Mouse (Mus musculus) ovary, postnatal 14 days (tissue): Measurements from ENCODE around the gene Lactb.

Experiments used
- DNase-seq: peaks from one replicate; pipeline ENCODE4 v3.0.0; 2022; ENCODE audit warnings: low spot score

Gene Lactb

DNA sequence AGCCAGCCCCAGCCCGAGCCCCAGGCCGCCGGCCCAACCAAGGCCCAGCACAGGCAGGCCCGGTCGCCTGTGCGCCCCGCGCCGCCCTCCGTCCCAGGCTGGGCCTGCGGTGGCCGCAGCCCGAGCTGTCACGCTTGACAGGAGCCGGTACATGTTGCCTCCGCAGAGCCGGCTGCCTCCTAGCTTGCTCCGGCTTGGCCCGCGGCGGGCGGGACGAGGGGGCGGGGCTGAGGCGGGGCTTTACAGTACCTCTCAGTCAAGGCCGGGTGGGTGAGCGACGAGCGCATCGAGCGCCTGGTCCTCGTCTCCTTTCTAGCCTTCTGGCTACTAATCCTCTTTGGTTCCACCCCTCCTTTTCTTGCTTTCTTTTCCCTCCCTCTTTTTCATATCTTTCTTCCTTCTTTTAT lies at the start of gene Lactb:
Gene Lactb (minus strand): TSS at position 246 of the 407 bp plus-strand sequence.
- DNase-seq, result peak; percentile 89

DNA sequence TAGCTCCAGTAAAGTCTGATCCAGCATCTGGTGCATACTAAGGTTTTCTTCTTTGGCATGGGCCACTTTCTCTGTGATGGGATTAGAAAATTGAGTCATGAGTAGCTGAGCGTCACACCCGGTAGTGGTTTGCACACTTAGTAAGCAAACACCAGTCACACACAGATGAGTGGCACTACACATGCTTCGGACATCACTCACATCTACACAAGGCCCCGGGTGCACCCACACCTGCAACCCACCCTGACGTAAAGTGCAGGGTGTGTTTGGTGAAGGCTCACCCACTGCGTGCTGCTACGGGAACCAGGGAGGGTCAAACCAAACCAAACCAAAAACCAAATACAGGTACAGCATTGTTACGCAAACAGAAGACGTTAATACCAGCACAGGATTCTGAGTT lies 48.1 kb upstream of the Lactb start:
- no peak for DNase-seq

DNA sequence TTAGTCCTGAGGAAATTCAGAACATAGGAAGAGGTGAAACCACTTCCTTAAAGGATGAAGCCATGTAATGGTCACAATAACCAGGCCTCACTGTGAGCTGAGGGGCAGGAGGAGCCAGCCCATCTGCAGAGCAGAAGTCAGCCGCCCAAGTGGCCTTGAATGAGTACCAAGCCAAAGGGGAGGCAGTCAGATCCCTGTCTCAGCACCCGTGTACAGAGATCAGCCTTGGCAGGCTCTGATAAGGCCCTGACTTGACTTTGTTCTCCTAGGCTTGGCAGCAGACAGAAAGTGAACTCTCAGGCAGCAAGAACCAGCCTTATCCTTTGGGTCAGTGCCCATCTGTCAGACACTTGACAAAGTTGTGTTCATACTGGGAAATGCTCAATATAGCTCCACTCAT lies 44.8 kb upstream of the Lactb start:
- DNase-seq, result no peak

DNA sequence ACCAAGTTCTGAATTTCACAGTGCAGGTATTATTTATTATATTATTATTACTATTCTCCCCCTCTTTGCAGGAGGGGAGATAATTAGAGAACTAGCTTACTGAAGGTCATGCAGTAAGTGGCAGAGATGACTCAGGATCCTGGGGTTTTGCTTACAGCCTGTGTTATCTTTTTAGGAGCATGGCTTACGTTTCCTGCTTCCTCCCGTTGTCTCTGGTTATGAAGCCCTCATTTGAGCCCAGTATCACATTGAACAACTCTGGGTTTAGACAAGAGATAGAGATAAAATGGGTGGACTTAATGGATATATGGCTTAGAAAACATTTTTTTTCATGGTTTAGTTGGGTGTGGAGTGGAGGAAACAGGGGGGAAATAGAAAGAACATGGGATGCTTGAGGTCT lies 38.2 kb upstream of the Lactb start:
- DNase-seq, result no peak

DNA sequence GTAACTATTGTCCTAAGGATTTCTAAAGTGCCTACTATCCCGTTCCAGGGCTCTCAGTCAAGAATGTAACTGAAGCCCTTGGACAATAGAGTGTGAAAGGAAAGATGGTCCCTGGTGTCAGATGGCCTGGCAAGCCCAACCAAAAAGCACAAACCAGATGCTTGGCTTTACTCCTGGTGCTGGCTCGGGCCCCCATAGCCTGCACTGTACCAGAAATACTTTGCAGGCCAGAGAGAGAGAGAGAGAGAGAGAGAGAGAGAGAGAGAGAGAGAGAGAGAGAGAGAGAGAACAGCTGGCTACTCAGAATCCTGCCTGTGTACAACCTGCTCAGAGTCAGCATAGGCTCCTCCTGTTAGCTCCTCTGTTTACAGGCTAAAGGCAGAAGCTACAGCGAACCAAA lies 37.2 kb upstream of the Lactb start:
- peak; percentile 47 for DNase-seq

DNA sequence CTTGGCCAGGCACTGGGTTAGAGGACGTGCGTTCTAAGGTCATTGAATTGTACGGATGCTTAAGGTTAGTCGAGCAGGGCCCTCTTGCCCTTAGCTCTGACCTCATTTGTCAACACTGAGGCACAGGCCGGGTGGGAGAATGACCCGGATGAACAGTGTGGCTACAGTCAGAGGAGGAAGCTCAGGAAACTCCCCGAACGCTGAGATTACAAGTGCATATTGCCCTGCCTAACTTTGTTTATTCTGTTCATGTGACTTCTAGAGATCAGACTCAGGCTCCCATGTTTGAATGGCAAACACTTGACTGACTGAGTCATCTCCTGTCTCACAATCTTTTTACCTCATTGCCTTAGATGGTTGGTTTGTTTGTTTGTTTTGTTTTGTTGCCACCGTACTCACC lies 36.2 kb upstream of the Lactb start:
- no peak for DNase-seq

DNA sequence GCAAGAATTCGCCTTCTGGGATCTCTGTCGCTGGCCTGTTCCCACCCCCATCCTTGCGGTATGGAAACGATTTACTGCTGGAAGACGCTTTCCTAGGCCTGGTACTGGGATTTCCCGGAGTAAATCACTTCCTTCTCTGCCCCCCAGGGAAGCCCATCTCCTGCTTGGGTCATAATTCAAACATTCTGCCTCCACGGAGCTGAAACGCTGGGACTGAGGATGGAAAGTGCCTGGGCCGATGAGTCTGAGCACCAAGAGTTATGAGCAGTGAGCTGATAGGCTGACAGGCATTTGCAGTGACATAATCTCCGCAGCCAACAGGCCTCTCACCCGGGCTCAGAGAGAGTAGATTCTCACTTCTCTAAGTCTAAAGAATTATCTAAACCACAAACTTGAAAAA lies 33.5 kb upstream of the Lactb start:
- DNase-seq, result no peak

DNA sequence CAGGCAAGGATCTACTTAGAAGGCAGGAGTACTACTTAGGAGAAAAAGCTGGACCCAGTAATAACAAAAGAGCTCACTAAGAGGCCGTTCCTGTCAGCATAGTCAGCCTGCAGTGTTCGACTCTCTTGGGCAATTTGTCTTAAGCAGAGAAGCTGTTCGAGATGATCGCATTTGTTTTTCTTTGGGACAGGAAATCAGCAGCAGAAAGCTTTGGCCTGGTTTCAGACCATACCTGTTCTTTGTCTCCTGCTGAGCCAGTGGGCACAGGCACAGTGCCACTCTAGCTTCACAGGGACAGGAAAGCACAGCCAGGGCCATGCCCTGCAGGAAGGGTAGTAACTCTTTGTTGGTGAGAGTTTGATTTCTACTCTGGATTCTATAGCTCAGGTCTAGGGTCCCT lies 31.1 kb upstream of the Lactb start:
- DNase-seq, result no peak

DNA sequence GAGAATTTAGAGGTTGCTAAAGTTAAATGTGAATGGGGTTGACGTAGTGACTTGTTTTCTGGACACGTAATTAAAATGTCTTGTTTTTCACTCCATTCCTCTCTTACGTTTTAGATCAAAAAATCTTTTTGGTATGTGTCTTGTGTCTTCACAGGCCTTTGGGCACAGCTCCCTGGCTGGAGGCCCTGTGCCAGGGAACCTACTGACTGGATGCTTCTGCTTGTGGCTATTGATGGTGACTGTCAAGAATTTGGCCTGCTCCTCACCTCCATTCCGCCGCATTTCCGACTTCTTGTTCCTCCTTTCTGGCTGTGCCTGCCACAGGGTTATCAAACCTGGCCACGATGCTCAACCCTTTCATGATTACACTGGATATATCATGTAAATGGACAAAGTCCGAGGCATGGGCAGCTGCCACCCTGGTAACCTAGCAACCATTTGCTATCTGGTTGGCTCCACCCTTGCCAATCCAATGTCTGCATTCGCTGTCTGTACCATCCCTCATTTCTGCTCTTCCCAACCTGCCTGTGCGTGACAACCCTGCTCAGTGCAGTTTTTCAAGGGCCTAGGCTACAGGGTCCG lies 30.0 kb upstream of the Lactb start:
- DNase-seq, result no peak

DNA sequence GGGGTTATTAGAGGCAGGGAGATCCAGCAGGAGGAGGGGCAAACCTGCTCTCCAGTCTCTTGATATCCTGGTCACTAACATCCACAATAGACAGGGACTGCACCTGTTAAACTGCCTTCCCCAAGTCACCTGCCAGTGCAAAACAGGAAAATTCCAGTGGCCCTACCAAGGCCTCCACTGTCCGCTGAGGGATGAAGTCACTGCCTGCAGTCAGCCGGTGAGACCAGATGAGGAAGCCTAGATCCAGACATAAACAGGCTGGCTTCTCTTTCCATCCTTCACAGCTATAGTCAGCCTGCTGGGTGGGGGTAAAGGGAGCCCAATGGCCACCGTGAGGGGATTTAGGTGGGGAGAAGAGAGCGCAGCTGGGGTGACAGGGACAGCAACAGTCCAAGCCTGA lies 28.4 kb upstream of the Lactb start:
- DNase-seq, result no peak

DNA sequence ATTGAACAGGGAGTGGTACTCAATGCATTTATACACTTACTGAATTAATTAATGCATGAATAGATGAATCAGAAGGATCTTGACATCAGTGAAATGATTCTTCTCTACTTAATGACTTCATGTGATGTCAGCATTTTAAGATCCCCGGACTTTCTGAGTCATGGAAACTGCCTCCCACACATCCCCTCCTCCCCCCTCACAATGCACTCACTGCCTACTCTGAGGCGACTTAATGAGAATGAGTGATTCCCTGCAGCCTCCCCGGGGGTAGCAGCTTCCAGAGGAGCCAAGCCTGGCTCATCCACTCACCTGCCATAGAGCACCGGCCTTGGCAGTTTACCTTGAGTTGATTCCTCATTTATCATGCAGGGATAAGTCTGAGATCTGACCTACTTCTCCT lies 27.9 kb upstream of the Lactb start:
- DNase-seq, result no peak

DNA sequence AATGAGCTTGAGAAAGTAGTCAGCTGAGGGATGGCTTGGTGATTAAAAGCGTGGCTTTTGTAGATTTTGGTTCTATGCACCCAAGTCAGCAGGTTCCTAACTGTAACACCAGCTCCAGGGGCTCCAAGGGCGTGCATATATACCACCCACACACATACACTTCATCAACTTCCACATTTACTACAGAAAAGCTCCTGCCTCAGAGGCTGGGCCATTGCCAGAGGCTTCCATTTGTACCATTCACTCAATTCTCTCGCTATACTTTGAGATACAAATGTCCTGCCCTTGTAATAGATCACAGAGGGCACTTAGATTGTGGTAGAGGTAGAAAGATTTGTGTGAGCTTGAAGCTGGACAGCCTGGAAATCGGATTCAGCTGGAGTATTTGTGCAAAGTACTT lies 26.2 kb upstream of the Lactb start:
- DNase-seq, result no peak

DNA sequence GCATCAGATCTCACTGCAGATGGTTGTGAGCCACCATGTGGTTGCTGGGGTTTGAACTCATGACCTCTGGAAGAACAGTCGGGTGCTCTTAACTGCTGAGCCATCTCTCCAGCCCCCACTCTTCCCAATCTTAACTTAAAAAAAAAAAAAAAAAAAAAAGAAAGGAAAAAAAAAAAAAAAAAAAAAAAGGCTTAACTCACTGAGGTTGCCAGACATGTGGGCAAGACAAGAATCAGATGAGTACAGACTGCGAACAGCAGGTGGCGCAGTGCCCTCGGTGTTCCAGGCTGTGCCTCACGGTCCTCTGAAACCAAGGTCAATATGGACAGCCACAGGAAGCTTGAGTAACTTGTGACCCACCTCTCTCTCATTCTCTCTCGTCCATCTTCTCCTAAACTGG lies 25.8 kb upstream of the Lactb start:
- DNase-seq, result peak; percentile 68

DNA sequence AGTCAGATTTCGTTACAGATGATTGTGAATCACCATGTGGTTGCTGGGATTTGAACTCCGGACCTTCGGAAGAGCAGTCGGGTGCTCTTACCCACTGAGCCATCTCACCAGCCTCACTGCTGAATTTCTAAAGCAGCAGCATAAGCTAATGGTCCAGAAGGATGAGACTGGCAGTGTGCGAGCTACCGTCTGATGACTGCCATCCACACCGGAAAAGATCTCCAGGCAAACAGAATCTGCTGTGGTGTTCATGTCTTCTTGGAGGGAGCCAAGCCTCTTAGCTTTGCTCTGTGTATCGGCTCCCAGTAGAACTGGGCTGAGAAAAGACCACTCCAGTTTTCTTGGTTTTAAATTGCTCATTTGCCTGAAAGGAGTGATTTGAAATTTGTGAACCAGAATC lies 24.4 kb upstream of the Lactb start:
- DNase-seq, result no peak

DNA sequence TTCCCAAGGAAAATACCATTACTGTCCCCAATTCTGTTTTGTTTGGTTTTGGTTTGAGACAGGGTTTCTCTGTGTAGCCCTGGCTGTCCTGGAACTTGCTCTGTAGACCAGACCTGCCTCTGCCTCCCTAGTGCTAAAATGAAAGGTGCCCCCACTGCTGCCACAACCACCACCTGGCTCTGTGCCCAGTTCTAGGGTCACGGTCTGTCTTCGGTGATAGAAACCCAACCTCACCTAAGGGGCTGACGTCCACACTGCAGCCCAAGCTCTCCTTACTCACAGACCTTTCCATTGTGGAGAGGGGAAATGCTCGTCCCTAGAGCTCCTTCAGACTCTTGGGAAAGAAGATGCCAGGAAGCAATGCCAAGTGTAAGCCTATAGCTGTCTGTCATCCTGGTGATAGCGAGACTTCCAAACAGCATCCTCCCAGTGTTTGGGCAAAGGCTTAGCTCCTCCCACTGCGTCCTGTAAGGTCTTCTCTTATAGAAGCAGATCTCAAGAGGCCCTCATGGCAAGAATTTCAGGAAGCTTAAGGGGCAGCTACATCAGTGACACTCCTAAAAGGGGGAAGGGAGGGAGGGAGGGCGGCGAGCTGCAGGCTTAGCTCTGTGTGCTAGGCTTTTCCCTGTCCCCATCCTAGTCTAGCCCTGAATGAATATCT lies 16.6 kb upstream of the Lactb start:
- no peak for DNase-seq

DNA sequence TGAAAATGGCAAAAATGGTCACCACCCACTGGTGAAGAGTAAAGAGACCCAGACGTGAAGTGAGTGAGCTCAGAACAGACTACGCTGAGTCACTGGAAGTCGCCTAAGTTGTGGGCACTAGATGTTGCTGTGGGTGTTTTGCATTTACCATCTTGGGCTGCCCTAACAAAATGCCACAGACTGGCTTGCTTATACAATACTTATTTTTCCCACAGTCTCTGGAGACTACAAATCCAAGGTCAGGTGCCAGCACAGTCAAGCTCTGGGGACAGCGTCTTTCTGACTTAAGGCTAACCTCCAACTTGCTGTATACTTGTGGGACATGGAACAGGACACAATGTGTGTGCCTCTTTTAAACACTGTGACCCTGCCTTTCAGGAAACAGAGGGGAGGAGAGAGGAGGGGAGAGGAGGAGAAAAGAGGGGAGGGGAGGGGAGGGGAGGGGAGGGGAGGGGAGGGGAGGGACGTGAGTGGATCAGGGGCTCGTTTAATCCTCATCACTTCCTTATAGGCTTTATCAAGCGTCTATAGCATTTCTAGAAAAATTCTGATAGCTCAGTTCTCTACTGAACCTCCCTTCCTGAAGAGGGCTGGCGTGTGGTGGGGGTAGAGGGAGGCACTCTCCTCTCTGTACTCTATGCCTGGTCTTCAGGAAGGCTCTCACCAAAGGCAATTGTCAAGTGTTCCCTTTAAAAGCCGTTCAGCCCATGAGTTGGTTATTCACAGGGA lies 15.9 kb upstream of the Lactb start:
- no peak for DNase-seq

DNA sequence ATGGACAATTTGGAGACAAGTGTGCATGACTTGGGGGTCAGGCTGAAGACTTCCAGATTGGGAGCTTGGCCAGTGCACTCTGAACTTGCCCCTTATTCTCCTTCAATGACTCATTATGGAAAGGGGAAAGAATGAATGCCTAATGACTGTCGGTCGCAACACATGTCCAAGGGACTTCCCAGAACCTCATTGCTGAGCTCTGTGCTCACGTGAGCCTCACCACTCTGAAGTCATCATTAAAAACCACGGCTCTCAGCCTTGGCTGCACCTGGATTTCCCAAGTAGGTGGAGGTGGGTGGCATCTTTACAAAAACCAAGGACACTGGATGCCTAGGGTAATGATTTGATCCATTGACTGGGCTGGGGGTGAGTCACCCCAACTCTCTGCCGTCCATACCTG lies 14.8 kb upstream of the Lactb start:
- no peak for DNase-seq

DNA sequence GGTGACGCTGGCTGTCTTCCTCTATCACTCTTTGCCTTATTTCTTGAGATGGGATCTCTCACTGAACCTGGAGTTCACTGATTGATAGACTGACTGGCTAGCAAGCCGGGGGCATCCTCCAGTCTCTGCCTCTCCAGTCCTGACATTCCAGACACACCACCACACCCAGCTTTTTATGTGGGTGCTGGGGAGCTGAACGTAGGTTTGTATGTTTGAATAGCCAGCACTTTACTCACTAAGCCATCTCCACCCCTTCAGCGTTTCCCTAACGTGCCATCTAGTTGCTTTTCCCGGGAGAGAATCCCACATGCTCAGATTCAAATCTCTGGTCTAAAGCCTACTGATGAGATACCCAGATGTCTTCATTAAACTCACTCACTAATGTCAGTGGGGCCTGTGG lies 14.3 kb upstream of the Lactb start:
- DNase-seq, result no peak

DNA sequence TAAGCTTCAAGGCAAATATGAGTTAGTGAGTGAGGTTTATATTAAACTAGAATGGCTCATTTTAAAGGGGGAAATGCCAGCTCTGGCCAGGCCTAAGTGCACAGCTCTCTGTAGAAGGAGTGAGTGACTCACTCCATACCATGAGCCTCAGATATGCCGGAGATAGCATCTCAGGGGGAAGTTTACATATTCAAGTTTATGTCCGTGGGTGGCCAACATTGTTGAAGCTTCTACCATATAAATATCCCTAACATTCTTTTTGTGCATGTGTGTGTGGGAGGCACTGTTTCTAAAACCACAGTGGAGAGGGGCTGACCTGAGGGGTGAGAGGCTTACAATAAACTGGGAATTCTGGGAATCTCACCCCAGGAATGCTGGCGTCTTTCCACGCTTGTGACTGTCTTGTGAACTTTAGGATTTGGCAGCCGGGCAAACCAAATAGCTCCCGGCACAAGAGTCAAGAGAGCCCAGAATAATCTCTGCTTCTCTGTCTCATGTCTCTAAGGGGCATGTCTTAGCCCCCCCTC lies 13.7 kb upstream of the Lactb start:
- peak; percentile 25 for DNase-seq

DNA sequence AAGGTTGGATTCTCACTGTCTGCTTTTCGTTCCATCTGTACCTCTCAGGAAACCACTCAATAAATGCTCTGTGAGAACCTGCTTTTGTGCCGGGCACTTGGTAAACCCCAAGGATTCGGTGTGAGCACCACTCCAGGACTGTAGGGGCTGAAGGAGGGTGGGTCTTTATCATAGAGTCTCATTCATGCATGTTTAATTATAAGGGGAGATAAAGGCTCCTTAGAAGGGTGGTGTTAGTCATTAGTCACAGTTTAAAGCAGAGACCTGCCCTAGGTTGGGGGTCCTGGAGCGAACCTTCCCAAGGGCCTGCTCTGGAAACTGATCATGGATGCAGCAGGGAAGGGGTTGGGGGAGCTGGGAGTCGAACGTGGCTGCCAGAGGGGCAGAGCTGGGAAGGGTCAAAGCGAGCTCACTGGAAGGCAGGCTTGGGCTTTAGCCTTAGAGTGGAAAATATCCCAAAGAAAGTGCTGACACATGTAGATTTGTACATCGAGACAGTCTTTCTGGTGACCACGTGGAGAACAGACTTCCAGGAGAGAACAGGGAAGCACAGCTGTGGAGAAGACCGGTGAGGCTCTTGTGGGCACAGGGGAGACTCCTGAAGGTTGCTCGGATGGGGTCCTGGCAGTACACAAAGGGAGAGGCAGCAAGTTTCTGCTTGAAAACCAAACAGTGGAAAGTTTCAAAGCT lies 13.1 kb upstream of the Lactb start:
- DNase-seq, result no peak

DNA sequence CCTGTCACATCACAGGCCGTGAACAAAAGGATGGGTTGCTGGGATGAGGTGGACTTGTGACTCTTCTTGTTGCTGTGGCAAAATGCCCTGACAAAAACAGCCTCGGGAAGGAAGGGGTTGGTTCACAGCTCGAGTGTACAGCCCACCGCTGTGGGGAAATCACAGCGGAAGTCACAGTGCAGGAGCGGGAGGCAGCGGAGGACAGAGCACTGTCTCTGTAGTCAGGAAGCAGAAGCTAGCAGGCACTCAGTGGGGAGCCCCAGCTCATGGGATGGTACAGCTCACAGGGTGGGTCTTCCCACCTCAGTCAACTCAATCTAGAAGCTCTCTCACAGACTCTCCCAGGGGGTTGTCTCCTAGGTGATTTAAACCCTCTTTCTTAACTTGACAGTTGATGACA lies 10.1 kb upstream of the Lactb start:
- no peak for DNase-seq

DNA sequence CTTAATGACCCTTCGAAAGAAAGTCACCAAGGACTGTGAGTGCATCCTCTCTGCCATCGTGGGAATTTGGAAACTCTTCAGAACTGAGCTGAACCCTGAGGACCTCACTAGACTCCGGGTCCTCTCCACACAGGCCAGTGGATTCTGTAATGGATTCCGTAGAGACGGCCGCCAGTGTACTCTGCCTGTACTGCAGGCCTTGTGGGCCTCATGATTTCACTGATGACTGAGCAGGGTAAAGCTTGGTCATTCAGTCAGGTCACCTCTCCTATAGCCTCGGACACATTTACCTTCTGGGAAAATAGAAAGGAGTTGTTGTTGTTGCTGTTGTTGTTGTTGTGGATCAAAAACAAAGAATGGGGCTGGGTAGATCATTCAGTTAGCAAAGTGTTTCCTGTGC lies 6.8 kb upstream of the Lactb start:
- no peak for DNase-seq

DNA sequence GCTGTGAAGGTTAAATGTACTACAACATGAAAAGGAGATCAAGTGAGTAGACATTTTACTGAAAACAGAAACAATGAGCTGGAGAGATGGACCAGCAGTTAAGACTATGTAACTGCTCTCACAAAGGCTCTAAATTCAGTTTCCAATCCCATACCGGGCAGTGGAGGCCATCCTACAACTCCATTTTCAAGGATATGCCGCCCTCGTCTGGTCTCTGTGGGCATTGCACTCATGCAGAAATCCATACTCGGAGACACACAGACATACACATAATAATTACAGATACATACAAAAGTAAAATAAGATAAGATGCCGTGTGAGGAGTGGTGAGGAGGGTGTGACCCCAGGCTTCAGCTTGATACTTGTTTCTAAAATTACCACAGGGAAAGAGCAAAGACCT lies 5.2 kb upstream of the Lactb start:
- DNase-seq, result peak; percentile 66
